Comparison of ENCODE assay signal across 30 mouse cellular contexts in genomic region chr15:62273855-62274488, GRCm38 (mm10).
"Had no signal": no experiment of that assay in that cellular context is flagged by ENCODE, and none has a peak within 500 bp of the region (broad histone marks: within the 10 kb centered on the region; RNA-seq: fewer than 3 reads in every experiment).

No protein-coding gene starts in this region.

- H3K36me3 ChIP-seq: limb, embryonic 10.5 days; limb, embryonic 12.5 days; limb, embryonic 13.5 days; limb, embryonic 15.5 days; liver, embryonic 12.5 days; liver, embryonic 13.5 days; liver, embryonic 15.5 days; lung, embryonic 15.5 days; midbrain, embryonic 10.5 days; midbrain, embryonic 12.5 days; midbrain, embryonic 13.5 days had no signal

- H3K9ac ChIP-seq: limb, embryonic 12.5 days; limb, embryonic 13.5 days; limb, embryonic 15.5 days; liver, embryonic 12.5 days; liver, embryonic 13.5 days; liver, embryonic 14.5 days; liver, embryonic 15.5 days; liver, postnatal 0 days; lung, embryonic 14.5 days; lung, embryonic 15.5 days; midbrain, embryonic 12.5 days; midbrain, embryonic 13.5 days had no signal

- H3K27ac ChIP-seq: limb, embryonic 10.5 days; limb, embryonic 12.5 days; limb, embryonic 13.5 days; limb, embryonic 15.5 days; liver, embryonic 12.5 days; liver, embryonic 13.5 days; liver, embryonic 14.5 days; liver, embryonic 15.5 days; lung, embryonic 15.5 days; macrophage; midbrain, embryonic 10.5 days; midbrain, embryonic 12.5 days; midbrain, embryonic 13.5 days had no signal

- H3K4me1 ChIP-seq: limb, embryonic 10.5 days; limb, embryonic 12.5 days; limb, embryonic 13.5 days; limb, embryonic 15.5 days; liver, embryonic 12.5 days; liver, embryonic 13.5 days; liver, embryonic 15.5 days; lung, embryonic 15.5 days; megakaryocyte, embryonic 14.5 days; midbrain, embryonic 10.5 days; midbrain, embryonic 12.5 days; midbrain, embryonic 13.5 days had no signal

- DNase-seq: left cerebral cortex, postnatal 4 days; liver; liver, embryonic 13.5 days; liver, postnatal 0 days; lung, adult 18-20 months; lung, adult 2 months; lung, embryonic 14.5 days; lung, postnatal 10 days; lung, postnatal 14 days; lung, postnatal 36 days; lung, postnatal 4 days; midbrain, embryonic 14.5 days had no signal

- H3K4me3 ChIP-seq: limb, embryonic 10.5 days; limb, embryonic 12.5 days; limb, embryonic 13.5 days; limb, embryonic 15.5 days; liver, embryonic 12.5 days; liver, embryonic 13.5 days; liver, embryonic 15.5 days; lung, embryonic 15.5 days; megakaryocyte, embryonic 14.5 days; midbrain, embryonic 10.5 days; midbrain, embryonic 12.5 days; midbrain, embryonic 13.5 days; myocyte had no signal

- H3K27me3 ChIP-seq: limb, embryonic 12.5 days; limb, embryonic 13.5 days; limb, embryonic 15.5 days; liver, embryonic 13.5 days; liver, embryonic 15.5 days; lung, embryonic 15.5 days; midbrain, embryonic 12.5 days; midbrain, embryonic 13.5 days had no signal

- H3K4me2 ChIP-seq: limb, embryonic 12.5 days; limb, embryonic 13.5 days; limb, embryonic 15.5 days; liver, embryonic 11.5 days; liver, embryonic 12.5 days; liver, embryonic 13.5 days; liver, embryonic 15.5 days; lung, embryonic 14.5 days; lung, embryonic 15.5 days; midbrain, embryonic 11.5 days; midbrain, embryonic 12.5 days; midbrain, embryonic 13.5 days had no signal

- H3K9me3 ChIP-seq: limb, embryonic 10.5 days; limb, embryonic 12.5 days; limb, embryonic 13.5 days; limb, embryonic 15.5 days; liver, embryonic 12.5 days; liver, embryonic 13.5 days; liver, embryonic 15.5 days; lung, embryonic 15.5 days; midbrain, embryonic 10.5 days; midbrain, embryonic 12.5 days; midbrain, embryonic 13.5 days had no signal

- ATAC-seq: liver, embryonic 12.5 days; liver, postnatal 0 days; lung, postnatal 0 days; midbrain, embryonic 13.5 days; midbrain, embryonic 16.5 days had no signal
